23 mouse cellular contexts compared by ENCODE assay signal in genomic region chr5:106420370-106420769, GRCm38 (mm10). TPM values are rescaled to one million over a fixed set of nuclear protein-coding genes. Genes with fewer than 3 reads are reported as not detected.
A peak's percentile ranks its signal among the peaks of the same experiment; 100 is the strongest.
DNase-seq lines count a peak whose midpoint lies in the region; ATAC-seq lines count a peak whose summit lies in the region.
"Had no signal": no experiment of that assay in that cellular context is flagged by ENCODE, and none has a peak within 500 bp of the region (broad histone marks: within the 10 kb centered on the region; RNA-seq: fewer than 3 reads in every experiment).

No protein-coding gene starts in this region.

- ATAC-seq in hindbrain, embryonic 16.5 days: peak; percentile 75; the same call in 1 of the 2 replicates
- no peak for ATAC-seq in hindbrain, embryonic 13.5 days (ENCODE audit: low FRiP score)
- no peak for ATAC-seq in intestine, embryonic 16.5 days
- ATAC-seq: activated CD4-positive, CD25-positive, alpha-beta regulatory T cell, adult 4 months; midbrain, embryonic 16.5 days; Patski had no signal

- 0 out of 2 replicates have a peak, but pooled peaks cover 2% of the 10 kb centered on the region for H3K27me3 ChIP-seq in hindbrain, embryonic 16.5 days (replicated peaks; ENCODE audit: control insufficient read depth, insufficient read depth, low read length)
- no peaks in the 10 kb centered on the region for H3K27me3 ChIP-seq in hindbrain, embryonic 13.5 days
- no peaks in the 10 kb centered on the region for H3K27me3 ChIP-seq in intestine, embryonic 16.5 days (replicated peaks; ENCODE audit: control insufficient read depth, insufficient read depth, low read length)
- H3K27me3 ChIP-seq: embryonic facial prominence, embryonic 15.5 days; heart, embryonic 13.5 days; limb, embryonic 13.5 days had no signal

- H3K9me3 ChIP-seq in hindbrain, embryonic 16.5 days (ENCODE audit: control insufficient read depth, low read length): no peaks in the 10 kb centered on the region
- H3K9me3 ChIP-seq in hindbrain, embryonic 13.5 days: no peaks in the 10 kb centered on the region
- no peaks in the 10 kb centered on the region for H3K9me3 ChIP-seq in intestine, embryonic 16.5 days (ENCODE audit: control insufficient read depth, low read length)
- H3K9me3 ChIP-seq: embryonic facial prominence, embryonic 15.5 days; forebrain, embryonic 10.5 days; heart, embryonic 13.5 days had no signal

- H3K27ac ChIP-seq in hindbrain, embryonic 16.5 days (ENCODE audit: low read depth, low read length): no peak overlapping the region; the same call in 1 of the 2 replicates
- H3K27ac ChIP-seq in hindbrain, embryonic 13.5 days: no peak overlapping the region
- no peak overlapping the region for H3K27ac ChIP-seq in intestine, embryonic 16.5 days (ENCODE audit: low read length)
- H3K27ac ChIP-seq: embryonic facial prominence, embryonic 15.5 days; forebrain, embryonic 10.5 days; heart, embryonic 13.5 days; limb, embryonic 13.5 days; liver, embryonic 14.5 days had no signal

- DNase-seq in brain, adult 2 months (ENCODE audit: low read depth, low spot score): peak; percentile 84
- DNase-seq in cerebellum, adult 11-12 months: peak; percentile 74
- peak; percentile 76 to 78 for DNase-seq in cerebellum, postnatal 25 days
- no peak for DNase-seq in kidney, adult 18-20 months
- DNase-seq: adrenal gland, postnatal 14 days; embryo, embryonic 11 days; heart, adult 11 months; kidney, adult 2 months; kidney, postnatal 14 days; right cerebral cortex, postnatal 25 days; thymus, postnatal 4 days had no signal

- H3K4me3 ChIP-seq in hindbrain, embryonic 16.5 days (ENCODE audit: low read length): no peak overlapping the region
- H3K4me3 ChIP-seq in hindbrain, embryonic 13.5 days: no peak overlapping the region
- no peak overlapping the region for H3K4me3 ChIP-seq in intestine, embryonic 16.5 days (ENCODE audit: low read length)
- H3K4me3 ChIP-seq: embryonic facial prominence, embryonic 15.5 days; forebrain, embryonic 10.5 days; heart, embryonic 13.5 days; limb, embryonic 13.5 days had no signal

- WGBS in hindbrain, embryonic 16.5 days: 69% methylated on average over 11 of the region's 11 CpGs
- 65% methylated on average over 11 of the region's 11 CpGs for WGBS in hindbrain, embryonic 13.5 days
- 85% methylated on average over 11 of the region's 11 CpGs for WGBS in intestine, embryonic 16.5 days

- H3K4me1 ChIP-seq in hindbrain, embryonic 16.5 days (ENCODE audit: control insufficient read depth, insufficient read depth, low read depth, low read length): no peaks in the 10 kb centered on the region
- H3K4me1 ChIP-seq in hindbrain, embryonic 13.5 days (replicated peaks): no peaks in the 10 kb centered on the region
- no peaks in the 10 kb centered on the region for H3K4me1 ChIP-seq in intestine, embryonic 16.5 days (ENCODE audit: control insufficient read depth, insufficient read depth, low read length)
- H3K4me1 ChIP-seq: embryonic facial prominence, embryonic 15.5 days; forebrain, embryonic 10.5 days; heart, embryonic 13.5 days; limb, embryonic 13.5 days had no signal

- no peaks in the 10 kb centered on the region for H3K36me3 ChIP-seq in hindbrain, embryonic 16.5 days (ENCODE audit: control insufficient read depth, insufficient read depth, low read length)
- no peaks in the 10 kb centered on the region for H3K36me3 ChIP-seq in hindbrain, embryonic 13.5 days
- H3K36me3 ChIP-seq in intestine, embryonic 16.5 days (ENCODE audit: control insufficient read depth, insufficient read depth, low read length): no peaks in the 10 kb centered on the region
- H3K36me3 ChIP-seq: embryonic facial prominence, embryonic 15.5 days; forebrain, embryonic 10.5 days; heart, embryonic 13.5 days; limb, embryonic 13.5 days had no signal

- no peak overlapping the region for H3K9ac ChIP-seq in hindbrain, embryonic 16.5 days (ENCODE audit: low read depth, low read length)
- H3K9ac ChIP-seq in hindbrain, embryonic 13.5 days: no peak overlapping the region
- H3K9ac ChIP-seq in intestine, embryonic 16.5 days (ENCODE audit: low read depth, low read length): no peak overlapping the region
- H3K9ac ChIP-seq: embryonic facial prominence, embryonic 15.5 days; heart, embryonic 13.5 days; limb, embryonic 13.5 days; liver, embryonic 14.5 days had no signal

- H3K4me2 ChIP-seq in hindbrain, embryonic 16.5 days (ENCODE audit: low read length): 0 out of 2 replicates have a peak overlapping the region, but pooled peaks have one; percentile 3
- no peak overlapping the region for H3K4me2 ChIP-seq in hindbrain, embryonic 13.5 days
- H3K4me2 ChIP-seq in intestine, embryonic 16.5 days (ENCODE audit: low read depth, low read length): no peak overlapping the region
- H3K4me2 ChIP-seq: embryonic facial prominence, embryonic 15.5 days; heart, embryonic 13.5 days; limb, embryonic 13.5 days had no signal

RNA-seq across cellular contexts. Expression of gene Barhl2, which starts 37.6 kb away (rescaled TPM):
- polyA plus RNA-seq in hindbrain, embryonic 16.5 days (2015; fragmentation: Nextera tagmentation; extraction: Ambion mirVana): 1.0 and 1.2 TPM in 2 replicates
- polyA plus RNA-seq in hindbrain, embryonic 13.5 days (2015; fragmentation: Nextera tagmentation; extraction: Ambion mirVana): 1.6 and 1.9 TPM in 2 replicates
- polyA plus RNA-seq in intestine, embryonic 16.5 days (2015; fragmentation: Nextera tagmentation; extraction: Ambion mirVana): not detected in 2 replicates
- polyA plus RNA-seq: activated CD4-positive, CD25-positive, alpha-beta regulatory T cell, adult 4 months; embryonic facial prominence, embryonic 15.5 days; heart, embryonic 13.5 days; kidney, adult 2 months; limb, embryonic 13.5 days; lung, embryonic 16.5 days; Patski had no signal
